Comparison of ENCODE assay signal across 10 mouse cellular contexts in genomic region chr6:42542036-42543031, GRCm38 (mm10). TPM values are rescaled to one million over a fixed set of nuclear protein-coding genes. Genes with fewer than 3 reads are reported as not detected.
DNase-seq lines count a peak whose midpoint lies in the region; ATAC-seq and TF ChIP-seq lines count a peak whose summit lies in the region.
"Had no signal": no experiment of that assay in that cellular context is flagged by ENCODE, and none has a peak within 500 bp of the region (broad histone marks: within the 10 kb centered on the region; RNA-seq: fewer than 3 reads in every experiment).

No protein-coding gene starts in this region.

- peak overlapping the region; percentile 40 for H3K27ac ChIP-seq in heart, adult 2 months
- H3K27ac ChIP-seq in heart, embryonic 10.5 days, result no peak overlapping the region
- peak overlapping the region; percentile 34 for H3K27ac ChIP-seq in lung, postnatal 0 days (ENCODE audit: low read length)
- no peak overlapping the region for H3K27ac ChIP-seq in intestine, embryonic 16.5 days (ENCODE audit: low read length)
- no peak overlapping the region for H3K27ac ChIP-seq in midbrain, embryonic 10.5 days (replicated peaks)

- H3K27me3 ChIP-seq in heart, adult 2 months (ENCODE audit: control insufficient read depth, insufficient read depth, low read length), result no peaks in the 10 kb centered on the region
- no peaks in the 10 kb centered on the region for H3K27me3 ChIP-seq in heart, embryonic 10.5 days (ENCODE audit: insufficient read depth, poor library complexity, severe bottlenecking)
- no peaks in the 10 kb centered on the region for H3K27me3 ChIP-seq in lung, postnatal 0 days (replicated peaks; ENCODE audit: insufficient read depth, low read length)
- no peaks in the 10 kb centered on the region for H3K27me3 ChIP-seq in intestine, embryonic 16.5 days (replicated peaks; ENCODE audit: control insufficient read depth, insufficient read depth, low read length)
- no peaks in the 10 kb centered on the region for H3K27me3 ChIP-seq in midbrain, embryonic 10.5 days (ENCODE audit: low read depth, poor library complexity, severe bottlenecking)

- no peak for TF ChIP-seq POLR2A in heart, adult 2 months (IDR thresholded peaks at IDR 0.05; ENCODE audit: insufficient read depth, low read depth, low read length)

- H3K79me2 ChIP-seq in heart, adult 2 months (replicated peaks; ENCODE audit: control insufficient read depth, insufficient read depth, low read length), result no peaks in the 10 kb centered on the region

- H3K36me3 ChIP-seq in heart, adult 2 months (ENCODE audit: control insufficient read depth, insufficient read depth, low read length), result peaks cover 6% of the 10 kb centered on the region
- H3K36me3 ChIP-seq in heart, embryonic 10.5 days, result no peaks in the 10 kb centered on the region
- H3K36me3 ChIP-seq in lung, postnatal 0 days (ENCODE audit: insufficient read depth, low read length), result no peaks in the 10 kb centered on the region
- H3K36me3 ChIP-seq in intestine, embryonic 16.5 days (ENCODE audit: control insufficient read depth, insufficient read depth, low read length), result no peaks in the 10 kb centered on the region
- H3K36me3 ChIP-seq in midbrain, embryonic 10.5 days, result no peaks in the 10 kb centered on the region

- H3K9me3 ChIP-seq in heart, embryonic 10.5 days, result no peaks in the 10 kb centered on the region
- no peaks in the 10 kb centered on the region for H3K9me3 ChIP-seq in lung, postnatal 0 days (ENCODE audit: low read length)
- H3K9me3 ChIP-seq in intestine, embryonic 16.5 days (ENCODE audit: control insufficient read depth, low read length), result no peaks in the 10 kb centered on the region
- H3K9me3 ChIP-seq in midbrain, embryonic 10.5 days (replicated peaks), result no peaks in the 10 kb centered on the region

- TF ChIP-seq EP300 in heart, adult 2 months (IDR thresholded peaks at IDR 0.05; ENCODE audit: insufficient read depth, low read depth, low read length), result no peak; the same call in 1 of the 2 replicates
- peak; percentile 60; the same call in 1 of the 2 replicates for TF ChIP-seq EP300 in lung, postnatal 0 days (IDR thresholded peaks at IDR 0.05)

- H3K9ac ChIP-seq in heart, adult 2 months (ENCODE audit: low read depth, low read length), result no peak overlapping the region
- no peak overlapping the region for H3K9ac ChIP-seq in lung, postnatal 0 days (replicated peaks; ENCODE audit: low read depth)
- H3K9ac ChIP-seq in intestine, embryonic 16.5 days (ENCODE audit: low read depth, low read length), result no peak overlapping the region

- TF ChIP-seq CTCF in heart, adult 2 months (IDR thresholded peaks at IDR 0.05), result no peak
- TF ChIP-seq CTCF in lung, postnatal 0 days (IDR thresholded peaks at IDR 0.05), result no peak

- WGBS in heart, adult 2 months, result 22% methylated on average over 4 of the region's 4 CpGs
- 69% methylated on average over 4 of the region's 4 CpGs for WGBS in heart, embryonic 10.5 days
- 29% methylated on average over 4 of the region's 4 CpGs for WGBS in lung, postnatal 0 days
- WGBS in intestine, embryonic 16.5 days, result 60% methylated on average over 4 of the region's 4 CpGs
- 80% methylated on average over 4 of the region's 4 CpGs for WGBS in midbrain, embryonic 10.5 days

- H3K4me1 ChIP-seq in heart, adult 2 months (ENCODE audit: control insufficient read depth, insufficient read depth, low read length), result peaks cover 7% of the 10 kb centered on the region
- H3K4me1 ChIP-seq in heart, embryonic 10.5 days, result no peaks in the 10 kb centered on the region
- no peaks in the 10 kb centered on the region for H3K4me1 ChIP-seq in lung, postnatal 0 days (ENCODE audit: insufficient read depth, low read depth, low read length)
- H3K4me1 ChIP-seq in intestine, embryonic 16.5 days (ENCODE audit: control insufficient read depth, insufficient read depth, low read length), result no peaks in the 10 kb centered on the region
- no peaks in the 10 kb centered on the region for H3K4me1 ChIP-seq in midbrain, embryonic 10.5 days

- no peak overlapping the region for H3K4me3 ChIP-seq in heart, adult 2 months
- no peak overlapping the region for H3K4me3 ChIP-seq in heart, embryonic 10.5 days
- no peak overlapping the region for H3K4me3 ChIP-seq in lung, postnatal 0 days (ENCODE audit: low read depth, low read length)
- H3K4me3 ChIP-seq in intestine, embryonic 16.5 days (ENCODE audit: low read length), result no peak overlapping the region
- H3K4me3 ChIP-seq in midbrain, embryonic 10.5 days, result no peak overlapping the region

- H3K4me2 ChIP-seq in lung, postnatal 0 days (replicated peaks; ENCODE audit: low read depth, low read length), result no peak overlapping the region
- no peak overlapping the region for H3K4me2 ChIP-seq in intestine, embryonic 16.5 days (ENCODE audit: low read depth, low read length)

- intact Hi-C loops in heart, adult 2 months (cut with DNase I), result loop anchor here (5.0 kb wide), 1 partner anchor 190 kb away; no protein-coding TSS in a partner anchor
- intact Hi-C loops in left cerebral cortex, postnatal 36 days (cut with DNase I), result no loop called here

- DNase-seq in heart, adult 2 months, result peak; percentile 72 to 78
- DNase-seq in heart, embryonic 10.5 days (ENCODE audit: low spot score), result no peak
- peak; percentile 46 for DNase-seq in adrenal gland, postnatal 25 days
- DNase-seq in heart, adult 9 months (ENCODE audit: low spot score in 2 of 2), result peak; percentile 51 to 65
- peak; percentile 66 for DNase-seq in lung, postnatal 0 days (ENCODE audit: low spot score)
- no peak for DNase-seq in left cerebral cortex, postnatal 36 days (ENCODE audit: low spot score in 2 of 2)
- no peak for DNase-seq in midbrain, embryonic 10.5 days (ENCODE audit: low spot score)

- ATAC-seq in lung, postnatal 0 days, result peak; percentile 62
- no peak for ATAC-seq in intestine, embryonic 16.5 days
- ATAC-seq: inflammation-experienced regulatory T-cells, adult 6 months had no signal

RNA-seq across cellular contexts. Expression of gene Olfr455, which starts 5.1 kb away (rescaled TPM):
- not detected for total RNA-seq in heart, adult 2 months (2021)
- not detected in 2 replicates for polyA plus RNA-seq in heart, adult 2 months (2012; rRNA removed)
- not detected in 2 replicates for polyA plus RNA-seq in heart, embryonic 10.5 days (2016; fragmentation: Nextera tagmentation; extraction: Ambion mirVana)
- total RNA-seq in adrenal gland, postnatal 25 days (2021), result not detected in 2 replicates
- polyA plus RNA-seq in lung, postnatal 0 days (2015; fragmentation: Nextera tagmentation; extraction: Ambion mirVana), result 0.04 and 0.13 TPM in 2 replicates
- not detected in 2 replicates for polyA plus RNA-seq in intestine, embryonic 16.5 days (2015; fragmentation: Nextera tagmentation; extraction: Ambion mirVana)
- total RNA-seq in left cerebral cortex, postnatal 36 days (2021), result not detected
- not detected in 2 replicates for polyA plus RNA-seq in midbrain, embryonic 10.5 days (2016; fragmentation: Nextera tagmentation; extraction: Ambion mirVana)
- total RNA-seq: liver, adult 2 months had no signal
- polyA plus RNA-seq: inflammation-experienced regulatory T-cells, adult 6 months; liver, adult 2 months had no signal

RNA-seq across cellular contexts. Expression of gene Tcaf3, which starts 55.2 kb away (rescaled TPM):
- total RNA-seq in heart, adult 2 months (2021), result not detected
- polyA plus RNA-seq in heart, adult 2 months (2012; rRNA removed), result not detected in 2 replicates
- not detected in 2 replicates for polyA plus RNA-seq in heart, embryonic 10.5 days (2016; fragmentation: Nextera tagmentation; extraction: Ambion mirVana)
- not detected in 2 replicates for total RNA-seq in adrenal gland, postnatal 25 days (2021)
- 0.05 TPM in 1 of 2 replicates, not detected in the other for polyA plus RNA-seq in lung, postnatal 0 days (2015; fragmentation: Nextera tagmentation; extraction: Ambion mirVana)
- polyA plus RNA-seq in intestine, embryonic 16.5 days (2015; fragmentation: Nextera tagmentation; extraction: Ambion mirVana), result not detected in 2 replicates
- total RNA-seq in left cerebral cortex, postnatal 36 days (2021), result not detected
- polyA plus RNA-seq in midbrain, embryonic 10.5 days (2016; fragmentation: Nextera tagmentation; extraction: Ambion mirVana), result not detected in 2 replicates
- total RNA-seq: liver, adult 2 months had no signal
- polyA plus RNA-seq: inflammation-experienced regulatory T-cells, adult 6 months; liver, adult 2 months had no signal

RNA-seq across cellular contexts. Expression of gene Olfr456, which starts 55.3 kb away (rescaled TPM):
- total RNA-seq in heart, adult 2 months (2021), result not detected
- polyA plus RNA-seq in heart, adult 2 months (2012; rRNA removed), result not detected in 2 replicates
- polyA plus RNA-seq in heart, embryonic 10.5 days (2016; fragmentation: Nextera tagmentation; extraction: Ambion mirVana), result 0.13 TPM in 1 of 2 replicates, not detected in the other
- total RNA-seq in adrenal gland, postnatal 25 days (2021), result not detected in 2 replicates
- 0.30 and 0.33 TPM in 2 replicates for polyA plus RNA-seq in lung, postnatal 0 days (2015; fragmentation: Nextera tagmentation; extraction: Ambion mirVana)
- polyA plus RNA-seq in intestine, embryonic 16.5 days (2015; fragmentation: Nextera tagmentation; extraction: Ambion mirVana), result not detected in 2 replicates
- not detected for total RNA-seq in left cerebral cortex, postnatal 36 days (2021)
- polyA plus RNA-seq in midbrain, embryonic 10.5 days (2016; fragmentation: Nextera tagmentation; extraction: Ambion mirVana), result not detected in 2 replicates
- total RNA-seq: liver, adult 2 months had no signal
- polyA plus RNA-seq: inflammation-experienced regulatory T-cells, adult 6 months; liver, adult 2 months had no signal

Comparison
In these comparisons a context has a peak if more than half of its experiments do, and no peak if none do; other contexts are left out.
1. DNase-seq: peak in heart, adult 2 months (2 of 2), adrenal gland, postnatal 25 days (single experiment), heart, adult 9 months (2 of 2) and lung, postnatal 0 days (single experiment); none in heart, embryonic 10.5 days (single experiment), left cerebral cortex, postnatal 36 days (0 of 2) and midbrain, embryonic 10.5 days (single experiment).
2. H3K27ac ChIP-seq: peak in heart, adult 2 months (single experiment) and lung, postnatal 0 days (single experiment); none in heart, embryonic 10.5 days (single experiment), intestine, embryonic 16.5 days (single experiment) and midbrain, embryonic 10.5 days (single experiment).